Mouse (Mus musculus) bone marrow, adult 2 months (tissue): ENCODE results near the gene Tex14. TPM values are rescaled to one million over a fixed set of nuclear protein-coding genes. Genes with fewer than 3 reads are reported as not detected.

Experiments used
- H3K27ac ChIP-seq: fragments of 200-500 bp; 2 replicates; pipeline ENCODE4 v1.5.1; 2012; ENCODE audit warnings: low read depth, mild to moderate bottlenecking, control low read depth, inconsistent platforms, low read length; ENCODE audit not compliant: control insufficient read depth, poor library complexity, insufficient read depth
- H3K4me1 ChIP-seq: fragments of 200-500 bp; 2 replicates; pipeline ENCODE4 v1.6.1; 2011; ENCODE audit warnings: low read length; ENCODE audit not compliant: control insufficient read depth, insufficient read depth
- H3K4me3 ChIP-seq: fragments of 200-500 bp; replicated peaks from 2 replicates; pipeline ENCODE3; 2011; ENCODE audit warnings: mild to moderate bottlenecking, low read depth, low read length, control low read depth; ENCODE audit not compliant: control insufficient read depth
- CTCF ChIP-seq: fragments of 200-500 bp; IDR thresholded peaks from 2 replicates; pipeline ENCODE4 v1.5.1; 2011; ENCODE audit warnings: low read length, control low read depth; ENCODE audit not compliant: control insufficient read depth, insufficient read depth
- POLR2A ChIP-seq: fragments of 200-500 bp; IDR thresholded peaks from 2 replicates; pipeline ENCODE4 v1.6.1; 2011; ENCODE audit warnings: low read depth, mild to moderate bottlenecking, control low read depth, low read length, borderline replicate concordance; ENCODE audit not compliant: control insufficient read depth
- WGBS: fragments of 180-500 bp; shearing (Covaris S2); methylation state at CpG from one replicate; pipeline ENCODE4 v1.1.7; 2018; 5-methylcytosine and 5-hydroxymethylcytosine counted together
- polyA plus RNA-seq: library from polyadenylated mRNA; stranded (reverse); fragments of >200 nt; gene quantifications from 2 replicates; pipeline ENCODE4 v1.2.4, GENCODE M21; 2011; ENCODE audit warnings: low replicate concordance; ENCODE audit not compliant: missing spikeins, insufficient read depth, insufficient read length

Gene Tex14
- polyA plus RNA-seq, 1 experiment: 1.5 TPM

DNA sequence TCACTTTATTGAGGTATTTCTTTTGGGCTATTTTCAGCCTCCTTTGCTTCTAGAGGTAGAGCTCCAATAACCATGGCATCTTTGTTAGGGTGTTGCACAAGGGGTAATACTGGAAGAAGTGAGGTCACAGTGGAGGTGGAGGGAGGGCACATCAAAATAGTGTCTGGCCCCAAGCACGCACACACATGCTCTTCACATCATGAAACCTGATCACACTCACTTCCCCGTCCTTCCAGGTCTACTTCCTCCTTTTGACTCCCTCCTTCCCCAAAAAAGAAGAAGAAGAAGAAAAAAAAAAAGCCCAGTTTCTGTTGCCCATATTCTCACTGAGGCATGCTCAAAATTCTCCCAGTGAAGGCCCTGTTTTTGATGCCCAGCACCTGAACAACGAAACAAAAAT is 122.5 kb downstream of the Tex14 start:
- 31% methylated on average over 3 of the region's 3 CpGs for WGBS
- TF ChIP-seq POLR2A (no peak), CTCF (no peak)

DNA sequence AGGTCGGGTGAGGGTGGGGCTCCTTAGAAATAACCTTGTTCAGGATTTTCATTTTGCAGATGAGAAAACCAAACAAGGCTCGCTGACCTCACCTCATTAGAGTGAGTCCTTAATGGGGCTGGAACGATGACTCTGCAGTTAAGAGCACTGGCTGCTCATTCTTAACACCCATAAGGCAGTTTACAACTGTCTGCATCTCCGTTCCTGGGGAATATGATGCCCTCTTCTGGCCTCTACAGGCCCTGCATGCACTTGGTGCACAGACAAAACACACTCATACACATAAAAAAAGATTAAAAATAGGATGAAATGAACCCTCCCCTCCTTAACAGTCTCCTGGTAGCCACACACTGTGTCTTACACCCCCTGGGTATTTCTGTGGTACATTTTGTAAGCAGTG is 123.1 kb downstream of the Tex14 start:
- Histone ChIP-seq H3K4me3 (no peak overlapping the region), H3K4me1 (peaks cover 6% of the 10 kb centered on the region), H3K27ac (no peak overlapping the region)
- TF ChIP-seq CTCF (peak; percentile 28; the same call in 1 of the 2 replicates), POLR2A (no peak)
- WGBS: 67% methylated on average over 4 of the region's 4 CpGs

More for the DNA sequence above, 122.5 kb downstream of the Tex14 start:
- no peak overlapping the region for H3K27ac ChIP-seq
- H3K4me3 ChIP-seq: no peak overlapping the region
- H3K4me1 ChIP-seq: peaks cover 6% of the 10 kb centered on the region

DNA sequence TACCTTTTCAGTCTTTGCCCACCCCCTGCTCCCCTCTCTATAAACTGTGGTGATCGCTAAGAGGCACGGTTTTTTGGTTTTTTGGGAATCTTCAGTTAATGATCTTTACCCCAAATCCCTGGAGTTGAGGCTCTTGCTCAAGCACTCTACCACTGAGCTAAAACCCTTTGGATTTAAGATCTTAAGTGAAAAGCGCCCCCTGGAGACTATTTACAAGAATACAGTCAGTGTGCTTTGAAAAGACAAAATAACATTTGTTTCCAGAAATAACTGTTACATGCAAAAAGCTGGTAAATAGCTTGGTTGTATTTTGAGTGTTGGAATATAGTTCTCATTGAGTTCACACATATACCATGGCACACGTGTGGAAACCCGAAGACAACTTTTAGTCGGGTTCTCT is 126.8 kb downstream of the Tex14 start:
- no peak for TF ChIP-seq CTCF
- Histone ChIP-seq H3K4me3 (no peak overlapping the region), H3K27ac (no peak overlapping the region), H3K4me1 (peaks cover 4% of the 10 kb centered on the region)
- 63% methylated on average over 6 of the region's 6 CpGs for WGBS

DNA sequence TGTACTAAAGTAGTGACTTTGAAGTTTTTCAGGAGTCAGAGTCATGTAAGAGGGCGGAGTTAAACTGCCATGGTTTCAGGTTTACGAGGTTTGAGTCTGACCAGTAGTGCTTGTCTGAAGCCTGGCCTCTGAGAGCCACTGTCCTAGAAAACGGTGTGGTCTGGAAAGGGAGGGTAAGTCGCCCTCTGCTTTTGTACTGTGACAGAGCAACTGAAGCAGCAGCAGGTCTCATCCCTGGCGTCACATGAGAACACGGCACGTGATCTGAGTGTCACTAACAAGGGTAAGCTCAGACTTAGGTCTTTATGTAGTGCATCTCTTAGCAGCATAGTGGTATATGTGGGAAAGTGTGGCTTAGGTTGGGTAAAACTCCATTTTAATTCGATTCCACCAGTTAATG is 137.4 kb downstream of the Tex14 start:
- 70% methylated on average over 8 of the region's 8 CpGs for WGBS
- Histone ChIP-seq H3K4me1 (no peaks in the 10 kb centered on the region), H3K27ac (no peak overlapping the region), H3K4me3 (no peak overlapping the region)
- TF ChIP-seq CTCF: no peak

GRCm38 (mm10) chr11:87542906-87543305 is 138.0 kb downstream of the Tex14 start:
- TF ChIP-seq CTCF: no peak
- no peak for TF ChIP-seq POLR2A
- no peak overlapping the region for H3K27ac ChIP-seq
- no peaks in the 10 kb centered on the region for H3K4me1 ChIP-seq
- 49% methylated on average over 3 of the region's 3 CpGs for WGBS
- H3K4me3 ChIP-seq: no peak overlapping the region

DNA sequence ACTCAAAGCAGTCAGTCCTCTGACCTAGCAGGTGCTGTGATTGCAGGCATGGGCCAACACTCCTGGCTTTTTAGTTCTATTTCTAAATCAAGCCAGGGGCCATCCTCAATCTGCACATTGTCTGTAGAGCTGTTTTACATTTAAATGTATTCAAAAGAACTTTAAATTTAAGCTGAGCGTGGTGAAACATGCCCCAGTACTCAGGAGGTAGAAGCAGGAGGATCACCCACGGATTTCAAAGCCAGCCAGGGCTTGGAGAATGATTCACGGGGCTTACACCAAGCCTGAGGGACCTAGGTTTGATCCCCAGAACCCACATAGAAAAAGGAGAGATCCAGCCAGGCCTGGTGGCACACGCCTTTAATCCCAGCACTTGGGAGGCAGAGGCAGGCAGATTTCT is 148.5 kb downstream of the Tex14 start:
- no peak overlapping the region for H3K4me3 ChIP-seq
- no peak overlapping the region for H3K27ac ChIP-seq
- no peak for TF ChIP-seq POLR2A
- TF ChIP-seq CTCF: no peak
- 82% methylated on average over 4 of the region's 4 CpGs for WGBS
- no peaks in the 10 kb centered on the region for H3K4me1 ChIP-seq

- 36% methylated on average over 5 of the region's 5 CpGs for WGBS
Observed at GRCm38 (mm10) chr11:87554386-87554785, 149.5 kb downstream of the Tex14 start.

GRCm38 (mm10) chr11:87555106-87555703 is 150.3 kb downstream of the Tex14 start:
- no peaks in the 10 kb centered on the region for H3K4me1 ChIP-seq
- H3K4me3 ChIP-seq: no peak overlapping the region
- WGBS: 42% methylated on average over 2 of the region's 2 CpGs
- no peak overlapping the region for H3K27ac ChIP-seq
- TF ChIP-seq CTCF (no peak), POLR2A (no peak)

More at GRCm38 (mm10) chr11:87554386-87554785, 149.5 kb downstream of the Tex14 start:
- Histone ChIP-seq H3K27ac (no peak overlapping the region), H3K4me3 (no peak overlapping the region), H3K4me1 (no peaks in the 10 kb centered on the region)
- TF ChIP-seq CTCF: no peak
- no peak for TF ChIP-seq POLR2A

DNA sequence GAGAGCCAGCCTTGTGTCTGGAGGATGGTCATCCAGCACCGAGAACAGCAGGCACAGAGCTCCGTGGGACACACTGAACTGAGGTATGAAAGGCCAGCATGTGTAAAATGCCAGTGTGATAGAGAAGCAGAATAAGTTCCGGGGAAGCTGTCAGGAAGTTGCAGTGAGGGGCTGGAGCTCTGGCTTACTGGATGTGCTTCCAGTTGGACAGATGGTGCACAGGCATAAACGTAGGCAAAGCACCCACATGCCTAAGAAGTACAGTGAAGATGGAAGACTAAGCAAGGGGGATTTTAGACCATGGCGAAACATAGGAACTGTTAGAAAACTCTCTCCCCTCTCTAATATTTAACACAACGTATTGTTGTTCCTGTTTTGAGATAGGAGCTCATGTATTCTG is 156.3 kb downstream of the Tex14 start:
- WGBS: 68% methylated on average over 6 of the region's 6 CpGs
- H3K27ac ChIP-seq: no peak overlapping the region
- H3K4me1 ChIP-seq: no peaks in the 10 kb centered on the region
- H3K4me3 ChIP-seq: no peak overlapping the region
- no peak for TF ChIP-seq CTCF
- TF ChIP-seq POLR2A: no peak
